Mouse (Mus musculus) cerebellum, postnatal 25 days (tissue): ENCODE measurements at regions not wholly inside any gene's neighbourhood (a gene's known extent, or its start where the extent isn't known, plus 50 kb on each side); places are given as distances from the start of the nearest gene placed in this dataset.

ENCODE experiments used
- DNase-seq, 2 experiments: peaks; one replicate each; pipeline ENCODE4 v3.0.0; 2021; ENCODE audit warnings: mixed read lengths in 2 of 2

DNA sequence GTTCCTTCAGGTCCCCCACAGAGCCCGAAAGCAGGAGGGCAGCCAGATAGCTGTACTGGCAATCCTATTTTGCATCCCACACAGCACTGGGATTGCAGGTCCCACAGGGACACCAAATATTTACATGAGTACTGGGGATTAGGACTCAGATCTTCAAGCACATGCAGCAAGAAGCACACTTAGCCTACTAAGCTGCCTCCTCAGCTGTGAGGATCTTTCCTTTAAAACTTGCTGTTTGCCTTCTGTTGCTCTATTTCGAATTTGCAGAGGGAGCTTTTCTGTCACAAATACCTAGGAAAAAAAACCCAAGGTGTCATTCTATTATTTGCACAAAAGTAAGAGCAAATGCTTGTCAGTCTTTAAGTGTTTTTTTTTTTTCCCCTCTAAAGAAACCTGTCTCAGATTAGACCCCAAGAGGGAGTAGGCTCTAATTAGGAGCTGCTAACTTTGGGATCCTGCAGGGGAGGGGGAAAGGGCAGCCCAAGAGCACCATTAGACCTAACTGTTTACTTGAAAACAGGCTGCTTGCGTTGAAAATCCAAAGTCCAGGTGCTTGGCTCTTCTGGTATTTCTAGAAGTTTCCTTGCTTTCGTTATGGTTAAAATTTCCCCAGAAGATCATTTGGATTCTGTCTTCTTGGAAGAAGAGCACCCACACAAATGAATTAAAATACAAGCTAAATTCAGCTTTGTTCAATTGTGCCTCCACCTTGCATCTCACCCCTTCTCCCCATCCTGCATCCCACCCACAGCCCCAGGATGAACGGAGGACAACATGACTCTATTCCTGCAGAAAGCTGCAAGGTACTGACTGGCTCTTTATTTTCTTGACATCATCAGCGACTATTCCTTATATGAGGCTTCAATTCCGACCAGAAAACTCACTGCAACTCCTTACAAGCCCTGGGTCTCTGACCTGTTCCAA lies 215.5 kb downstream of the Kcnj2 start:
- DNase-seq = no peak

DNA sequence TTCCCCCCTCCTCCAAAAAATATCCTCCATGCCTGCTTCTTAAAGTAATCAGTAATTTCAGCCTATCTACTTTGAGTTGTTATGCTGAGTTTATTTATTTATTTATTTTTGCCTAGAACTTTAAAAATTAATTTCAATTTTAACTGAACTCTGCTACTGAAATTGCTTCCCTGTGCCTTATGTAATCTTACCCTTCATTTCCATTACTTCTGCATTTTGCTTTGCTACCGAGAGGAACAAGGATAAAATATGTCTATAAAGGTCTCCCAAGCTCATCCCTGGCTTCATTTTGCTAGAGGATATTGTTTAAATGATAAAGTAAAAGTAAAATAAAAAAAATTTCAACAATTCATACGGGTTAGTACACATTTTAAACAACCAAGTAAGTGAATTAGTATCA lies 216.3 kb downstream of the Kcnj2 start:
- no peak for DNase-seq

DNA sequence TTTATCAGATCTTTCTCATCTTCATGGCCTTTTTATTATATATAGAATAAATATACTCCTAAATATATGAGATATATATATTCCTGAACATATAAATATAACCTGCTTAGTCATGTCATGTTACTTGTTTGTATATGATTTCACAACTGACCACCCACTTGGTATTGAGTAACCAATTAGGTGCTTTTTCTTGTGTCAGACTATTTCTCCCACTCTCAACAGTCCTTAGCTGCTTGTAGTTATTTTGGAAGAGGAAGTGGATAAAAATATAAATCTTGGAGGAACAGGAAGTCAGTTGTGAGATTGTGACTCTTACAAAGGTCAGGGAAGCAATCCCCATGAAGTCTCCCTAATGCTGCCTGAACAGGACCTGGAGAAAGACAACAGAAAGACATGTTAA lies 224.6 kb downstream of the Kcnj2 start:
- no peak for DNase-seq

DNA sequence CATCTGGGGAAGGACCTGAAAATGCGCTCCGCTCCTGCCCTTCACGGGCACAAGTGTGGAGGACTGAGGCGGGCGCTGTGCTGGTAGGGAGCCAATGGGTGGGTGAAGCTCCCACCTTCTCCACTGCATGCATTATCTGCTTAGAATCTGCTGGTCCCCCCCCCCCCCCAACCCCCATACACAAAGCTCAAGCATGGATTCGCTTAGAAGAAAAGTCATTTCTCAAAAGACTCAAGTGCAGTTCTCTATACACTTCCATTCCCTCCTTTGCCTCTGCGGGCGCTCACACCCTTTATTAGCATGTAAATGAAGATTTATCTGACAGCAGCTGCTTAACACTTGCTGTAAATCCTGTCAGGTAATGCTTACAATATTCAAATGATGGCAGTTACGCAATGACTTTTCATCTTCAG lies 230.4 kb downstream of the Kcnj2 start:
- no peak for DNase-seq

DNA sequence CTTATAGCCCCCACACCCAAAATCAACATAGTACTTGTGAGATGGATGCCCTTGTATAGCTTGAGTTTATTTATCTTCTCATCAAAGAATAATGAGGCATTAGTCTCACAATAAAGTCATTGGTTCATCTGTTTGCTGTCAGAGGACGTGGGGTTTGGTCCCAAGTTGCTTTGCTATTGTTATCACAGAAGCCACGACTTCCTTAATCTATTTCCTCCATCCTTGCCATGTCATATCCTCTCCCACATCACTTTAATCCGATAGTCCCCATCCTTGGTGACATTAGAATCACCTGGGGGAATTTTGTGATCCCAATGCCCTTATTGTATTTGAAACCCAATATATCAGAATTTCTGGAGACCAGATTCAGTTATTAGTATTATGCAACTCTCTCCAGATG lies 246.8 kb downstream of the Kcnj2 start:
- DNase-seq = no peak

DNA sequence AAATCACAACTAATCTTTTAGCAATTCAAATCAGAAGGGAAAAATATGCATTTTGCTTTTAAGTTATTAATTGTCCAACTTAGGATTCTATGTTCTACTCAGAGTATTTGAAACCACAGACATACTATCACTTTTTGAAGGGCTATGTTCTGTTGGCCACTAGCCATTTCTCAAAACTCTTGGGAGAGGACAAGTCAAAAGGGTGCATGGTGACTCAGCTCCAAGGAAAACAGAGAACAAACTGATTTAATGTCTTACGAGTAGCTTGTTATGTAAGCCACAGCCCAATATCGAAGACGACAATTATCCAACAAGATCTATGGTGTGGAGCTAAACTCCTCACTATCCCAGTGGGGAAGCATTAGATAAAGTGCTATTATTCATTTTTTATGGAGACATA lies 247.6 kb downstream of the Kcnj2 start:
- DNase-seq = no peak

DNA sequence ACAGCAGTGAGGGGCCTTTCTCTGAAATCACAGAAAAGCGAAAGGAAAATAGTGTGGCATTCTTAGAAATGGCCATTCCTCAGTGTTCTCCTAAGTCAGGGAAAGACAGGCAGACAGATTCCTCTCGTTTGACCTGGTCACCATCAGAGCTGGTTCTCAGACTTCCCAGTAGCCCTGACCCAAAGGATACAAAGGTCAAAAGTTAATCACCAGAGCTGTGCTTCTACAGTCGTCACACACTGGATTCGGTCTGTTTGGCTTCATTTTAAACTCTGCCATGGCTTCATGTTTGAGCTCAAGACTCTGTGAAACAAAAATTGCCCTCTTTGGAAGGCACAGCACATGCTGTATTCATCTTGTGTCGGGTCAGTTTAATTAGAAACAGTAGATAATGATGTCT lies 255.6 kb downstream of the Kcnj2 start:
- DNase-seq = no peak

DNA sequence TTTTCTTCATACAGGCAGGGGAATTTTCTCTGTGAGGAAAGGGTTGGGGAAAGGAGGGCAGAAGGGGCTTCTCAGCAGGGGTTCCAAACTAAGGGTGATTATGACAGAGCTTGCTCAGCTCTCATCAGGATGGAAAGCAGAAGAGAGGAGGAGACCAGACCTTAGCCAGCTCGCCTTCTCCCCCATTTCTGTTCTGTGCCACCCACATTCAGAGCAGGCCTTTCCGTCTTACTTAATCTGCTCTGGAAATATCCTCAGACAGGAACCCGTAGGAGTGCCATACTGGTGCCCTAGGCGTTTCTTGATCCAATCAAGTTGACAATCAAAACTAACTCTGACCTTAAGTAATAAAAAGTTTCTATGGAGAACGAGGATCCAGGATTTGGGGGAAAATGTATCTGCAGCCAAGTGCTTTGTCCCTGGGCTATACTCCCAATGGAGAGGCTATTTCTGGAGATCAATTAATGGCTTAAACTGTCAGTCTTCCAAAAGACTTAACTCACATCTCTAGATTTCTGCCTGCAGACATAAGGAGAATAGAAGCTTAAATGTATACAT lies 258.6 kb downstream of the Kcnj2 start:
- no peak for DNase-seq

DNA sequence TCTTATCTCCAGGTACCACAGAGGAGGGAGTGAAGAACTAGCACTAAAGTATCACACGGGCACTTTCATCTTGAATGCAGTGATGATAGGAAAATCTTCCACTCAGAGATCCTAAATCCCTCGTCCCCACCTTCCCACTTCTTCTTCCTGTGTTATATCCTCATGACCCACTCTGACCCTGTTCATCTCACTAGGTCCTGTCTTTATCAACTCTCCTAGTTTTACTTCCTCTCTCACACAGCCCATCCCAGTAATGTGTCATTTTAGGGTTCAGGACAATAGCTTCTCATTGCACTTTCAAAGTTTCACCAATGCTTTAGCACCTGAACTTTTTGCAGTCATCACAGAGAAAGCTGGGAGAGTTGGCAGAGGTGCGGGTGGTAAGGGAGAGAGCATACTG lies 261.0 kb downstream of the Kcnj2 start:
- DNase-seq = no peak

DNA sequence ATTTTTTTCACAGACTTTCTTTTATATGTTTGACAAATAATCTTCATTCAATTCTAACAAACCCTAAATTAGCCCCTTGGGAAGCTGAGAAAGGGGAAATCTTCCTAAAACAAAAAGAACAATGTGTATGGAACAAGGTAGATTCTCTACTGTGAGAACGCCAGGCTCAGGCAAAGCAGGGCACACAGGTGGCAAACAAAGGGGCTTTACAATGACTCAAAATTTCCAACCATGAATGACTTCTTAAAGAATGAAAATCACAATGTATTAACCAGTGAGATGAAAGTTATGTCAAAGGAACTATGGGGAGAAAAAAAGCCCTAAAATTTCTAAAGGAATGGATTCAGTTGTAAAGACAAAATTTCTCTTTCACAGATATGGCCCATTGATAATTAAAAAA lies 262.3 kb downstream of the Kcnj2 start:
- DNase-seq = no peak

DNA sequence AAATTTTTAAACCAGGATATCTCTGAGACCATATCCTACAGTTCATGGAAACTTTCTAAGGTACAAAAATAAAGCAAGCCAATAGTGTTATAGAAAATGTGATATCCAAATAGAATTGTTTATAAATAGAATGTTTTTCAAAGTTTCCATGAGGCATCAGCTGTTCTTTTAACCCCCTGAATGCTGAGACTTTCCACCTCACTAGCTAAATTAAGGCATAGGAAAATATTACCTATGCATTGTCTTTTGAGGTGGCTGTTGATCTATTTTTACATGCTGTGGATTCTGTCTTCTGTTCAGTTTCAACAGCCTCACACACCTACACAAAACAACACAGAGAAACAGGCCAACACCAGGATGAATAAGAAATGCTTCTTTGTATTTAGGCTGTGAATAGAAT lies 265.6 kb downstream of the Kcnj2 start:
- DNase-seq = no peak

DNA sequence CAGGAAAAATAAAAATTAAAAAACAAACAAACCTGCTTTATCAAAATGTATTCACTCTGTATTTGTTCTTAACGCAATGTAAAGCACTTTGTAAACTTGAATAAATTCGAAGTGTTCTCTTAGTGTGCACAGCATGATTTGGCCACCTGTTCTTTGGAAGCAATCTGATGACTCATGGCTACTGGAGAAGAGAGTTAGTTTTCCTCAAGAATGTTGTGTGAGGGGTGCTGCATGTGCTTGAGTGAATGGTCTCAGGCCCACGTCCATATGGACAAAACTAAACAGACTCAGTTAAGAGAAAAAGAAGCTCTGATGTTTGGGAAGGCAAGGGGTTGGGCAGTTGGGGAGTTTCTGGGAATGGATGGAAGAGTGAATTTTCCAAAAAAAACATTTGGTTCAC lies 267.1 kb downstream of the Kcnj2 start:
- DNase-seq = no peak

DNA sequence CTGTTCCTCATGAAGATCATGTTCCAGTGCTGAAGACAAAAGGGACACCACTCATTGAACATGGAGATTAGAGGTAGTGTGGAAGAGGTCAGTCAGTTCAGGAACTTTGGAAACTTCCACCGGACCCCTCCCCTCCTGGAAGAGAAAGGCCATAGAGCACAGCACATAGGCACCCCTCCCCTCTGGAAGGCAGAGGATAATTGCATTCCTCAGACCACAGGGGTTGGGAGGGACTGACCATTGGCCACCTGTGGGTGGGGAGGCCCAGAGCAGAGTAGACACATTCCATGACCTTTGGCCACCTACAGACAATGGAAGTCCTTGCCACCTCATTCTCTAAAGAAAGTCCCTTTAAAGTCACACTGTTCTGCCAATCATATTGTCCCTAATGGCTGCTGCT lies 281.6 kb downstream of the Kcnj2 start:
- DNase-seq = no peak

DNA sequence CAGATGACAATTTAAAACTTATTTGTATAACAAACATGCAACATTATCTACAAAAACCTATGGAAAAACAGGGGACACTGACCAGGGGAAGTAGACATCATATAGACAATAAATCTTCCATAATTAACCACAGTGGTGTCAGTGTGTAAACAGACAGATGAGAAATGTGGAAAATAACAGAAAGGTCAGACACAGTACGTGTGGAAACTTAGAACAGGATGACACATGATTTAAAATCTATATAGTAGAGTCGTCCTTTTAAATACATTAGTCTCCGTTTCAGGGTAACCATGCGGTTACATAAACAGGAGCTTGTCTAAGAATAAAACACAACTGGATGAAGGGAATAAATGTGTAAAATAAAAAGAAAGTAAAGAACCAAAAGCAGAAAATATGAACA lies 284.1 kb downstream of the Kcnj2 start:
- DNase-seq = no peak

DNA sequence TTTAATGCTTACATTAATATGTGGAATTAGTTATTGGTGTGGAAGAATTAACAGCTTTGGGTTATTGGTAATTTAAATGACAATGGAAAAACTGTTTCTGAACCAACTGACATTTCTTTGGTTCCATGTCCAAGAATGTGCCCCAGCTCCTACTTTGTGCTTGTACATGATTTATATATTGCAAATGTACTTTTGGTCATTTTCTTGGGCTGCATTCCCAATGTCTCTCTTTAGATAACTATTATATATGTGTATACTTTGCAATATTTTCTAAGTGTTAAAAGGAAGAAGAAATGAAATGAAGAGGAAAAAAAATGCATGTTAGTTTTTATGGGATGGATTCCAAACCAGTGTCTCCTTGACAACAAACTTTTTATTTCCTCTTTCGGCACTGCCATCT lies 297.4 kb downstream of the Kcnj2 start:
- DNase-seq = no peak

DNA sequence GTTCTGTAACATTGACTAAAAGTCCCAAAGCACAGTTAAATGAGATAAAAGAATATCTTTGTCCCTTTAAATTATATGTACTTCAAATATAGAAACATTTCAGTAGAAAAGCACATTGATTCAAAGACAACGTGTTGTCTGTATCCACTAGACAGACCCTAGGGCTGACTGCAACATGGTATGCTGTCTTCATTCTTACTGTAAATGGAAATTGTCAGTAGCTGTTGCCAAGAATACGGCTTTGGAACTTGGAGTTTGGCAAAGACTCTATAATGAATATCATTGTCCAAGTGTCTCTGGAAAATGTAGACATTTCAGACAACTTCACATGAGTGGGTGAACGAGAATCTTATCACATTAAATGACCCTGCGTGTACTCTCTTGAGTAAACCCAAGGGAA lies 311.2 kb downstream of the Kcnj2 start:
- no peak for DNase-seq

DNA sequence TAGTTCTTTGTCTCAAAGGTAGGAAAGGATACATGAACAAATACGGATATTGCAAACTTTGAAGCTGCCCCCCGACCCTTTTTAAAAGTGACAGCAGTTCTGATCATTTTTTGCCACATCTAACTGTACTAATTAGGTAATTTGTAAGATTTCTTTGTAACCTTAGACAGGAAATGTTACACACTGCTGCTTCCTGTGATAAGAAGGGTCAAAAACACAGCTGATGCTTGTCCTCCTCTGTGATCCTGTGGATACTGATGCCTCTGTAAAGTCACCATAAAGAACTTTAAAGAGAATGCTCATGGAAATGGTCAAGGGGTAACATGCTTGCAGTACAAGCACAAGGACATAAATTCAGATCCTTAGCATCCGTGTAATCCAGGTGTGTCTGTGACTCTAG lies 313.9 kb downstream of the Kcnj2 start:
- no peak for DNase-seq

DNA sequence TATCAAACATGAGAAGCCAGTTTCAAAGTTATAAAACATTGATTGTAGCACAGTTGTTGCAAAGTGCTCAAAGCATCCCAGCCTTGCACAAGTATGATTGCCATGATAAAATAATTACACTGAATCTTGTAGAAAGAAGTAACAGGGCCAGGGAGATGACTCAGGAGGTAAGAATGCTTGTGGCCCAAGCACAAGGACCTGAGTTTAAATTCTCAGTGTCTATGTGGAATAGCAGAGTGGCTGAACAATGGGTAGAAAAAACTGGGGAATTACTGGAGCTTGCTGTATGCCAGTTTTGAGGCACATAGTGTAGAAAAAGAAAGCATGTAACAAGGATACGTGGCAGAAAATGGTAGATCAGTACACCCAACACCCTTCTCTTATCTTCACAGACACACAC lies 332.7 kb downstream of the Kcnj2 start:
- DNase-seq = no peak

DNA sequence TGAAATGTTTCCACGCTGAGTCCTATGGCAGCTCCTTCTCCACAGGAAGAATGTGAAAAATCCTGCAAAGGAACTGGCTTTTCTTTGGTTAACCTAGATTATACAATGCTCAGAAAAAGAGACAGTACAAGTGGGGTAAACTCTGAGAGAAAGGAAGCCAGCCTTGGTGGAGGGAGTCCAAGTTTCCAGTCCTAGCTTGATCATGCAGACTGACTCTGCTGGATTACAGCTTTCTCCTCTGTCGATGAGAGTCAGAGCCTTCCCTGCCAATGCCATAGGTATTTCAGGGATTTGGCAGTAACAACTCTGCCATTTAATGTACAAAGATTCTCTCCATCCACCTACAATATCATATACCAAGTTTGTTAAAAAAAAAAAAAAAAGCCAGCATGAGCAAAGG lies 343.3 kb downstream of the Kcnj2 start:
- peak in 1 of 2 experiments; percentile 2 for DNase-seq

DNA sequence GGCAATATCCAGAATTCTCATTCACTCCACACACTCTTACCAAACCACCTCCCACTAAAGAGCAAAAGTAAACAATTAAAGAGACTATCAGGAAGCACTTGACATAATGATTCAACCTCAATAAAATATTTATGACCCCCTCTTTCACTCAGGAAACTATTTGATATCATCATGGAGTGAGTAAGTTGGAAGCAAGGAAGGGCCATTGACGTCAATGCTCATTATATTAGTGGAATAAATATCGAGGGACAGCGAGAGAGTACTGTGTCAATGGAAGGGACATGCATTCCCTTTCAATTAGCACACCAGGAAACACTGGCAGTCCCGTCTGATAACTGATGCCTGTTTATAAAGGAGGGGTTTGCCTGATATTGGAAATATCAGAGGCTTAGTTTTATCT lies 358.9 kb downstream of the Kcnj2 start:
- DNase-seq = no peak

DNA sequence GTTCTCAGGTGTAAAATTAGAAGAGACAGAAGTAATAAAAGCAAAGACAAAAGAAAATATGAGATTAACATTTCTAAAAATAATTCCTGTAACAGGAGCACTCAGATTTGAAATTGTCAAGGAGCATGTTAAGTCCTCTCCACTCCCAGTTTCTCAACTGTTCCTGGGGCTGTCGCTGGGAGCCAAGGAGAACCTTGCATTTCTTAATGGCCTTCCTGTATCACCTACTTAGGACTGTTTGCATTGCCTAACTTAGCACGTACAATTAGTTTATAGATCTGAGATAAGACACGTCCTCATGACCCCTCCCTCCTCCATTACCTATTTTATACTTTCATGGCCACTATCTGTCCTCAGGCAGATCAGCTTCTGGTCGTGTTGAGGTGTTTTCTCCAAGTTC lies 360.8 kb downstream of the Kcnj2 start:
- DNase-seq = no peak

DNA sequence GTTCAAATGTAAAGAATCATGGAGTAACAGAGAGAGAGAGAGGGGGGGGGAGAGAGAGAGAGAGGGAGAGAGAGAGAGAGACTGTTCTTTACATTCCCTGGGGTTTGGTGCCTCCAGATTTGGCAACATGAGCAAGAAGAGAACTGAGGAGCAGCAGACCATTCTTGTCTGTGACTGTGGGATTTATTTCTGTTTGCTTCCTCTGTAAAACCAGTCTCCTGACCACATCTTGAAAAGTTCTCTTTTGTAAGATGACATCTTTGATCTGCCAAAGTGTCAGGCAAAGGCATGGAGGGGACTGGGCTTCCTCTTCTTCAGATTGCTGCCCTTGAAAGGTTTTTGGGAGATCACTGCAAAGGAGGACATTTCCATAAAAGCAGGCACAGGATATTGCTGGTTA lies 376.3 kb downstream of the Kcnj2 start:
- no peak for DNase-seq

DNA sequence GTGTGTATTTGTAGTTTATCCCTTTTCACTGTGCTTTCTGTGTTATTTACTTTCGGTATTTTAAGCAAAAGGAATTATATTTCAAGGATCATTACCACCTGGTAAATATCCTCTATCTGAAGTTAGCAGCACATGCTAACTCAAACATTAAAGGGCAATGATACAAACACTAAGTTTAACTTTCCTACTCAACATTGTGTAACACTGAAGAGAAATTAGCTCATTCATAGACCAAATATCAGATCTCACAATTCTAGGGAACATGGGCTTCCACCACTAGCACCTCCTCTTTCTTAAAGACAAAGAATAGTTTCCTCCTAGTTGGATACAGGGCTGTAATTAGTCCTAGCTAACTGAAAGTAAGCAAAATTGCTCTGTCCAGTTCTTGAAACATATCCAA lies 377.4 kb downstream of the Kcnj2 start:
- DNase-seq = no peak

DNA sequence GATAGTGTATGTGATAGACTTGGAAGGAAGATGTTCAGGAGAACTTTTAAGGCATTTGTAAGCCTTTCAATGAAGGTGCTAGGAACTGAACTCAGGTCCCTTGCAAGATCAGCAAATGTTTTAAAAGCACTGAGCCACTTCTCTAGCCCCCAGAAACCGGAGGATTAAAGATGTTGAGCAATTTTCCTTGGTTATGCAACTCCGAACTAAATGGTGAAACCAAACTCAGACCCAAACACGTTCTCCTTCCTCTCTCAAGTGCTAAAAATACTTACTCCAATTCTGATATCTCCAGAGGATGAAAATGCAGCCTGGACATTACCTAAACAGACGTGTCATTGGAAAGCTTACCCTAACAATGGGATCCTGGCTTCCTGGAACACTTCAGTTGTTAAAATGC lies 378.8 kb downstream of the Kcnj2 start:
- no peak for DNase-seq

DNA sequence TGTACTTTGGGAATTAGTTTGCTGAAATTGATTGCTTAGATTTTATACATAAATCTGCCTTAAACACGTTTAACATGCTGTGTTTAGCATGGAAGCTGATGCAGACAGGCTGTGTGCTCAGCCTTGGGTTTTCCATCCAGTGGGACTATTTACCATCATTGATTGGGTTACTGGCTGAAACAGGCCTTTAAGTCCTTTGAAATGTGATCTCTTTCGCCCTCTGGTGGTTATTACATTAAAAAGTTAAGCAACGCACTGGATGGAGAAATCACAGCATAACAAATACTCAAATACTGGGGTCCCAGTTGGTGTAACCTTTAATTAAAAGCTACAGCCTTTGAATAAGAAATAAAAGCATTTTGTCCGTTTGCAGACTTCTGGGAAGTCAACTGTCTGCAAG lies 379.8 kb downstream of the Kcnj2 start:
- no peak for DNase-seq
